Mouse (Mus musculus): Measurements from ENCODE around the gene Scd3.

GRCm38 (mm10) chr19:44257377-44257966, 54.4 kb downstream of the Scd3 start:
- no peak for TF ChIP-seq CTCF (IDR thresholded peaks at IDR 0.05)
- TF ChIP-seq EP300 (IDR thresholded peaks at IDR 0.05), result no peak
